Mouse (Mus musculus) bone marrow, adult 2 months (tissue): ENCODE results near the gene Rps2.

Experiments
- CTCF ChIP-seq: fragments of 200-500 bp; IDR thresholded peaks from 2 replicates; pipeline ENCODE4 v1.5.1; 2011; ENCODE audit warnings: low read length, control low read depth; ENCODE audit not compliant: control insufficient read depth, insufficient read depth
- POLR2A ChIP-seq: fragments of 200-500 bp; IDR thresholded peaks from 2 replicates; pipeline ENCODE4 v1.6.1; 2011; ENCODE audit warnings: low read depth, mild to moderate bottlenecking, control low read depth, low read length, borderline replicate concordance; ENCODE audit not compliant: control insufficient read depth

DNA sequence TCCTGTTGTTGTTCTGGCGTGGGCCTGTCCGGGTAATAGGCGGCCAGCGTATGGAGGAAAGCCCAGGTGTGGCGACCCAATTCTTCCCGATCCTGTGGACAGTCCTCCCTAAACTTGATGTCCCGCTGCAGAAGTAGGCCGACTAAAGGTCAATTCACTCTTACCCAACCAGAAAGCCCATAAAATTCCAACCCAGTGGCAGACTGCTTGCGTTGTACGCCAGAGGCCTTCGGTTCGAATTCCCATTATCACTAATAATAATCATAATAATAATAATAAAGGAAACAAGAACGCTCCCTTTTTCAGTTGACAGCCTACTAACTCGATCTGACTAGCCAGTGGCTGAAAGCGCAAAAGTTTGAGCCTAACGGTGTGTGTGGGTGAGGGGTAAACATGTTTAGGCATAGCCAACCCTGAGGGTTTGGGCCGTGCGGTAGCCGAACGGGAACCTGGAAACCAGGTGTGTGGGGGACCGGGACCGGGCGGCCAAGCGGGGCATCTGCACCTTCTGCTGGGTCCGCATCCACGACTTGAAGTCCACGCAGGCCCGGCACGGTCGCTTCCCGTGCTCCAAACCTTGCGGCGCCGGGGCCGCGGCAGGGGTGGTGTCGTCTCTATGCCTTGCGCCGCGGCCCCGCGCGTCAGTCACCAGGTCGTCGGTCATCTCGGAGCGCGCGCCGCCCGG lies 22.4 kb upstream of the Rps2 start:
- no peak for TF ChIP-seq CTCF
- TF ChIP-seq POLR2A = no peak
